Mouse (Mus musculus) activated CD4-positive, CD25-positive, alpha-beta regulatory T cell, adult 4 months (primary cell): ENCODE results near the gene Hus1b. TPM values are rescaled to one million over a fixed set of nuclear protein-coding genes. Genes with fewer than 3 reads are reported as not detected.
A peak's percentile ranks its signal among the peaks of the same experiment; 100 is the strongest.

ENCODE experiments used
- ATAC-seq: one replicate; pipeline ENCODE4 v1.8.0; 2017
- polyA plus RNA-seq, 2 experiments: library from polyadenylated mRNA; unstranded; fragments of 100-300 nt; shearing (Covaris generic); gene quantifications; one replicate each; pipeline ENCODE4 v1.2.1; 2017

Gene Hus1b
- not detected for polyA plus RNA-seq

DNA sequence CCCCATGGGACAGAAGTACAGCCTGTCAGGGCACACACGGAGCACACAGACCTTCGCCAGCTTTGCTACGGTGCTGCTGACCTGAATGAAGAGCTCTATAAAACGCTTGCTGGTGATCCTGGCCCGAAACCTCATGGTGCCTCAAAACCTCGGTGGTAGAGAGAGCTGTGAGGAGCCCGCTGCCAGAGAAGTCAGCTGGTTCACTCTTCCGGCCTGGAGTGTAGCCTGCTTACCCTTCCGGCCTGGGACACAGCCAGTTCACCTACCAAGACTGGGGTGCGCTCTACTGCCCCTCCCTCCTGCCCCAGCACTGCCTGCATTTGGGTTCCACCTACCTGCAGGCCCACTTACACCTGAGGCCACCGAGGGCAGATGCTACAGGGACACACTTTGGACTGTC, at the start of gene Hus1b:
TSS of gene Hus1b (minus strand) at position 220 of the 400 bp plus-strand sequence.
- ATAC-seq = no peak

DNA sequence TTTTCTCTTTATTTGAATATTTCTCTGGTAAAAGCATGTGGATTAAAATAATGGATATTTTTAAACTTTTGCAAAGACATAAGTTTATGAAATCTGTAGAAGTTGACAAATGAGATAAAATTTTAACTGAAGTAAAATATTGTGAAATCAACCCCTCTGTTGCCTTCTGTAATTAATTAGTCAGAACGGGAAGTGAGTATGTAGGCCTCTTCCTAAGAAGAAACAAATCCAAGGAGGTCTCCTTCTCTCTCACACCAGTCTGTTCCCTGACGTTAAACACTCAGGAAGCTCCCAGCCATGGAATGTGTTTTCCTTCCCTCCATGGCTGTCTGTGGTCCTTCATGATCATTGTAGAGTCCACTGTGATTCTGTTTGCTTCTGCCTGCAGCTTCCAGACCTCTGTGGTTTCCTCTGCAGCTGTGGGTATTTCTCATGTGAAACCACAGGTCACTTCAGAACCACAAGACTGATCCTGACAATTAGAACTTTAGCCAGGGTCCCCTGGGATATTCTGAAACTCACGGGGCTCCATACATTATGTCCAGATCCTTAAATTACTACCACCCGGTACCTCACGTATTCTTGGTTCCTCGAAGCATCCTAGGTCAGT, 46.8 kb upstream of the Hus1b start:
- no peak for ATAC-seq

DNA sequence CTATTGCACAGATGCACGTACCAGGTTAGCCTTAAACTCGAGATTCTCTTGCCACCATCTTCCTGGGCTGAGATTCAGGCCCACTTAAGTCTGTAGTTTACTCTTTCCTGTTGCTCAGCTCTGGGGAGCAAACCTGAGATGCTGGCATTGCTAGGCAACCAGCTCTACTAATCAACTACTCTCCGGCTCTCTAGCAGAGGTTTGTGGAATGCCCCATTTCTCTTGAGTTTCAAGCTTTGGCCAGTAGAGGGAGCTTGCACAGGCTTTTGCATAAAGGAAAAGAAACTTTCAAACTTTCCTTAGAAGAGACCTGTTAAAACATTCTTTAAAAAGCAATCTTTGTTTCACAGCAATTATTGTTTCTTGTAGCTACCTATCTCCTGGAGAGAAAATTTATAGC, 46.3 kb upstream of the Hus1b start:
- ATAC-seq = peak; percentile 59

DNA sequence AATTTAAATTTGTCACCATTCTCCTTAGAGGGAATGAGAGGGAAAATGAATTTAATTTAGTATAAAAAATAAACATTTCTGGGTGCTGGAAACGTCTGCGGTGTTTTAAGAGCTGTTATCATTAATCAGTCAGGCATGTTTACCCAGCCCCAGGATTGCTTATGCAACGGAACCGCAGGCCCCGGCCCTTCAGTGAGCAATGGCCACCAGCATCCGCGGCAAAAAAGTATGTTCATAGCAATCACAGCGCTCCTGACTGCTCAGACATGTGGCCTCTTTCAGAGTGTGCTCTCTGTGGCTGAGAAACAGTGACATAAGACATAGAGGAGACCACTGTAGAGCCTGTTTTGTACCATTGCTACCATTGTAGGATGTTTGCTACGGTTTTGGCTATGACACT, 42.7 kb upstream of the Hus1b start:
- ATAC-seq = no peak

DNA sequence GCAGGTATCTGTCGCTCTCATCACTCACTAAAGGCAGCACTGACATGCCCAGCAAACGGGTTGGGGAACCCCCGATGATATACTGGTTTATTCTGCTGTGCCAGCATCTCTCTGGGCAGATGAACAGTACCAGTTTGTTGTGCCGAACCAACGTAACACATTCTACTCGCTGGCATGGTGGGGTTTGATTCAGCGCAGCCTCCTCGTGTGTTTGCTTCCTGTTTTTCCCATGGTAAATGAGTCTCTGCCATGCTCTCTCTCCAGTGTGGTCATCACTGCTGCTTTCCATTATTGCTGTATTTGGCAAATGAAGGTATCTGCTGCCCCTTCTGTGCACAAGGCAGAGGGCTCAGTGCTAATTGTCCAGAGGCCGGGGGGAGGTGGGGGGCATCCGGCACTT, 42.2 kb upstream of the Hus1b start:
- ATAC-seq = no peak

DNA sequence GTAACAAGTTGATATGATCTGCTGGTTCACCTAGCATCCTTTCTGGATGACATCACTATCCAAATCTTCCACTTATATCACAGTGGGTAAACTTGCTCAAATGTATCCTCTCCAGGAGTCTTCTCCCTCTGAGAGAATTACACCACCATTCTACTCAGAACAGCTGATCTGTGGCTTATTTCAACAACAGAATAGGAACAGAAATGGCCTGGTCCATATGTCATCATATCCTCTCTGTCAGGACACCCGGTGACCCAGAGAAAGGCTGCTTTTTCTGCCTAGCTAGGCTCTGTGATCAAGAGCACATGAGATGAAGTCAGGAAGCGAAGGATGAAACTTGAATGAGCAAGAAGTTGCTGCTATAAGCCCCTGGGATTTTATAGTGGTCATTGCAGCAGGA, 40.1 kb upstream of the Hus1b start:
- no peak for ATAC-seq

DNA sequence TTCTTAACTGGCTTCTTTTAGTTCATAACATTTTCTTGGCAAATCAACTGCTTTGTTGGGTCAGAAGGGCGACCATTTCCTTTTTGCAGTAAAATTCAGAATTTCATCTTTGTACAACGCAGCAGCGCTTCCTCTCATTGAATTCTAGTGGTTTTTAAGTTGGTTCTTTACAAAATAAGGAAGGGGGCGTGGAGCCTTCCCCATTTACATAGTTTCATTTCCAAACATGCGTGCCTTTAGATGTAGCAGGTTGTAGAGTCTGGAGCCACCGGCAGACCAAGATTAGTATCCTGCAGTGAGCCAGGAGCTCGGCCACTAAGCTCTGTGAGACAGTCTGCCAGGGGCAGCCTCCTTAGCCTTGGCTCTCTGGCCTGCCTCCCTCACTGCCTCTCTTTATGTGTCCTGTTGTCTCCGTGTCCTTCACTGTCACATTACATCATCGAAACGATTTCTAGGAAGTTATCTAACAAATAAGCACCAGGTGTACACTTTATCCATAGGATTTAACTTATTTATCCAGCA, 39.4 kb upstream of the Hus1b start:
- ATAC-seq = no peak

DNA sequence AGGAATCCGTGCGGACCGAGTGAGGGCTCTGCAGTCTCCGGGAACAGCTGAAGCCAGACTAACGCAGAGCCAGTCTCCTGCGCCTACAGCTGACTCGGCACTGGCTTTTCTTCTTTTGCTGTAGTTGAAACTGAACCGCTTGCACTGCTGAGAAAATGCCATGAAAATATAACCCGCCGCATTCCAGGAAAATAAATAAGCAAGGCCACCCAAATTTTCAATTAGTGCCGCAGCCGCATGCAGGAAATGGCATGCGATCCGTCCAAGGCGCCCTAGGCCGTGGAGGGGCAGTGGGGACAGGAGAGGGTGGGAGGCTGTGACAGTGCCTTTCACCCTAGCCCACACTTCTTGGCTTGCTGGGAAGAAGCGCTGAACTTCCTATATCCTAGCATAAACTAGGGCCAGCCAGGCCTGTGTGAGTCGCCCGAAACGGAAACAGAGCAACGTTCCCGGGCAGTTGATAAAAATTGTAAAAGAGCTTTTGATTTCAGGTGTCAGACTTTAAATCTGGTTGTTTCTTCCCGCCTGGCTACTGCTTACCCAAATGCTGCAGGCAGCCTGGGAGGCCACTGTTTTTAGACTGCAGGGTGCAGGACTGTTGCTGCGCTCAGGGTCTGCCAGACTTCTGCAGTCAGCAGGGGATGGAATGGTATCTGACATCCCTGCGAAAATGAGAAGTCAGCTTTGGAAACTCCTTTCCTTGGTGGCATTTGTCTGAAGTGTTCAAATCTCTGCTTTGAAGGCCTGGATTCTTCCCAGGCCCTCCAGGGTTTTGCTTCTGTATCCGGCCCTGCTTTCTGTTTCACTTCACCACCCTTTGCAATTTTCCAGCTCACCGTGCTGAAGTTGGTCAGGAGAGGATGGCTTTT, 38.3 kb upstream of the Hus1b start:
- peak; percentile 35 for ATAC-seq

DNA sequence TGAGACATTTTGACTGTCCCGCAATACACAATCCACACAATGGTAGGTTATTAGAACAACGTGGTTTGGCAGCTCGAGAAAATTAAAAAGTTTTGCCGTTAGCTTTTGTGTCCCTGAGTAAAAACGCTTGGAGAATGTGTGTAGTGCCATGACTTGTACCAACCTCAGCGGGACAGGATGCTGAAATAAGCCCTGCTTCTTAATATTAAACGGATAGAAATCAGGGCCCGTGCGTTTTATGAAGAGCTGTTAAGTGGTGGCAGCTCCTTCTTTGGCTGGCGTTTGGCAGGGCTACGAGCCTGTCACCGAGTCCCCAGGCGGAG, 37.7 kb upstream of the Hus1b start:
- ATAC-seq = no peak

DNA sequence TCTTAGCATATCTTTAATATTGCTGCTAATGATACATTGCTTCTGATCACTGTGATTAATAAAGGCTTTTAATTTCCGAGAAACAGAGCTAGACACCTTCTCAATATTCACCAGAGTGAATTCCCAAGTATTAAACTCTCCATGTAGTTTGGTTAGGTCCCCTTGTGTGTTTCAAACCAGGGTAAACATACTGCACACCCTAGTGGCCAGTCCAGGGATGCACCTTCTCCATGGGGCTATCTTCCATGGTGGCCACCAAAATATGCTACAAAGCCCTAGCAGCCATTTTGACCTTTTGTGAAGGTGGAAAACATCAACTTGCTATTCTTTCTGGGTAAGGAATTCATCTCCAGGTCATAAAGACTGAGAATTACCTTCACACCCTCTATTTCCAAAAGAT, 34.1 kb upstream of the Hus1b start:
- ATAC-seq = peak; percentile 82

DNA sequence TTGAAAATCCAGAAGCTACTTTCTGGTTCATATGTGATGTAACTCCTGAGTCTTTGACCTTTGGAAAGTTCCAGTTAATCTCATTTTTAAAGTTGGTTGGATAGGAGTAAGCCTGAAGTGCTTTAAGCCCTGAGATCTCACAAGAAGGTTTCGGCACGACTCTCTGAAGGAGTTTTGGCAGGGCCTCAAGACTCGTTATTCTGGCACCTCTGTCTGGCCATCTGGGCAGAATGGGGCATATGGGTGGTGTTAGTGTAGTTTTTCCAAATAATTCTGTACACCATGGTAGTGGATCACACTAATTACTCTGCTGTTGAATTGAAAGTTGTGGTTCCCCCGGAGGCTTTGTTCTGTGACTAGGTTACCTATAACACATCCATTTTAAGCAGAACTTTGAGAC, 30.7 kb upstream of the Hus1b start:
- ATAC-seq = no peak

DNA sequence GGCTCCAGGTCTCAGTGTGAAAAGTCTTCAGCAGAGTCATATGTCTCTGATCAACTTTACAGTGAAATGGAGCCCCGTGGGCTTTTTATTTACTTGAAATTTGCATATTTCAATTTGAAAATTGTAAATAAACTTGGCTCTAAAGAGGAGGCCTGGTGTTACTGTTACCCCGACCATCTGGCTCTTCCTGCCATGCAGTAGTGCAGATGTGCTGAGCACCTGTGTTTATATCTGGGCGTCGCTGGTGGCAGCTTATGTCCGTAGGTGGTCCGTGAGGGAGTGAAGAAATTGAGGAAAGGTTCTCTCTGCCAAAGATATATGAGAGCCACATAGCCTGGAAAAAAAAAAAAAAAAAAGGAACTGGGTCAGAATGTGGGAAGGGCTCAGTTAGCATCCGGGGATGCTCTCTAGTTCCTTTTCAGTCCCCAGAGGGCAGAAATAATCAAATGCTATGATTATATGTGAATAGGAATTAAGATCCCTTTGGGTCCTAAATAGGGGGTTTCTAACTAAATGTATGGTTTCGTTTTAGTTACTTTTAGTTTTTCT, 29.1 kb upstream of the Hus1b start:
- no peak for ATAC-seq

DNA sequence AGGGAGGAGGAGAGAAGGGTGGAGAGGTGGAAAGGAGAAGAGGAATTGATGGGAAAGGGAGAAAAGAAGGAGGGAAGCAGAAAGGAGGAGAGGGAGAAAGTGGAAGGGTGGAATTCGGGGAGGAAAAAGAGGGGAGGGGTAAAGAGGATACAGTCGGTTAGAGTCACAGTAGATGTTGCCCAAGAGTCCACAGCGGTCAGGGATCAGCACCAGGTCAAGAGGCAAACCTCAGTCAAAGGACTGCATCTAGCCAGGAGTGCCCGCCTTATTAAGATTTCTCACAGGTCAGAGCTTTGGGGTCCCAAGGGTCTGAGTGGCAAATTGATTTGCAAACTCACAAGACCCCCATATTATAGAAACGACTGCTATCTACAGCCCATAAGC, 26.7 kb upstream of the Hus1b start:
- no peak for ATAC-seq

DNA sequence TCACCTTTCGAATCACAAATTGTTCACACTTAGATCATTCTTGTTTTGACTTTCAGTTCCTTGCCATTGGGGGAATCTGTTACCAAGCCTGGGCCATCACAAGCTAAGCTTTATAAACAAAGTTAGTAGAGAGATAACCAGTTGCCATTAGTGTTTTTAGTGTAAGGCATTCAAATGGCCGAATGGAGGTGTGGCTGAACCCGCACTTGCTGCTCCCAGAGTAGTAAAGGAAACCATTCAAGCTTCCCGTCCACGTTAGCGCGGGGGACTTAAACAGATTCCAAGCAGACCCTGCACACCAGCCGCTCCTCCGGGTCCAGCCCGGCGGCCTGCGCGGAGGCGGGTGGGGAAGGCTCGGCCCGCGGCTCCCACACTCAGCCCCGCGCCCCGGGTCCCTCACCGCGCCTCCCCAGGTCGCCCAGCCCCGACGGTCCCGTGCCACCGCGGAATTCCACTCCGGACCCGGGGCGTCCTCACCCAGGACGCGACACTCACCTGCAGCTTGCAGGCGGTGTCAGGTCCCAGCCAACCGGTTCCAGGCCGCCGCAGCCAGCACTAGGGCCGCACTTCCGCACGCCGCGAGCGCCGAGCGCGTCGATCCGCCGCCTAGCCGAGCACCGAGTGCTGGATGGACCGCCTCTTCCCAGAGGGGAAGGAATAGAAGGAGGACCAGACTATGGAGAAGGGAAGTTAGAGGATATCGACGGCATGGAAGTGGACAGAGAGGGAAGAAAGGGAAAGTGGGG, 26.1 kb upstream of the Hus1b start, which contains the start of the genes Exoc2 and Gm5447:
TSS of gene Exoc2 (minus strand) at position 593 of the 746 bp plus-strand sequence.
TSS of gene Gm5447 (plus strand) at position 704 of the 746 bp plus-strand sequence.
- ATAC-seq = peak; percentile 73

DNA sequence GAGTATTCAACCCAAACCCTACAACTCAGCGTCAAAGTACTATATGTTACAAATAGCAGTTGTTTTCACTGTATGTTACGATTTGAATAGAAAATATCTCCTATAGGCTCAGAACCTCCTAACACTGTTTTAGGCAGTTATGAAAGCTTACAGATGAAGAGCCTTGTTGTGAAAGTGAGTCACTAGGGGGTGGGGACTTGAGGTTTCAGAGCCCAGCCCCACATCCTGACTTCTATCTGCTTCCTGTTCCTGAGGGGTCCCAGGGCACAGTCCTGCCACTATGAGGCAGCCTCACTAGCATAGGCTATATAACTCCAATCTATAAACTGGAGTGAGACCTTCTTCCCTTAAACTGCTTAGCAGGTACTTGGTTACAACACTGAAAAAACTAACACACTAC, 24.5 kb upstream of the Hus1b start:
- ATAC-seq = peak; percentile 92

DNA sequence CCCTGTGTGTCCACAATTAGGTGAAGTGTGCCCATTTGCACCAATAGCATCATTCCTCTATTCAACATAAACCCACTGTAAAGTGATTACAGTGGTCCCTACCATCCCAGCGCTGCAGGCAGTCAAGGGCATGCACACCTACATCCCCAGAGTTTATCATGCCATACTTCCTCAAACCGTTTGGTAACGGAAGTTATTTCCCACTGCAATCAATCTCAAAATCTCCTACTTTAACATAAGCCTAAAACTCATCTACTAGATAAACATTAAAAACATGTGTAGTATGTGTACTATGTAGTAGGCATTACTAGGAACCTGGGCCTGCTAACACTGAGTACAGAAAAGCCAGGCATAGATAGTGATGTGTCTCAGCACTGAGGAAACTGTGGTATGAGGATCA, 23.5 kb upstream of the Hus1b start:
- ATAC-seq = no peak

DNA sequence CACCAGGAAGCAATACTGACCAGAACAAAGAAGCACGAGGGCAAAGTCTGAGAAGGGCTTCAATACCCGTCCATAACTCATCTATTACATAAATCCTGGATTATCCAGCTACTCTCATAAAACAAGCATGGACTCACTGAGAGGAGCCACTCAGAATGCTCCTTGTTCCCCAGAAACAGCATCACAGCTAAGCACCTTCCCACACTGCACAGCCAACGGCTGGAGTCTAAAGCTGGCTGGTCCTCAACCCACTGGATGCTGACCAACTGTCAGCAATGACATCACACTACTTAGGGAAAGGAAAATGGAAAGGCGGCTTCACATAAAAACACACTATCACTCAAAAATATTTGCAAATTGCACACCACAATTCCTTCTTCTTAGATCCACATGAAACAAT, 20.8 kb upstream of the Hus1b start:
- ATAC-seq = no peak

DNA sequence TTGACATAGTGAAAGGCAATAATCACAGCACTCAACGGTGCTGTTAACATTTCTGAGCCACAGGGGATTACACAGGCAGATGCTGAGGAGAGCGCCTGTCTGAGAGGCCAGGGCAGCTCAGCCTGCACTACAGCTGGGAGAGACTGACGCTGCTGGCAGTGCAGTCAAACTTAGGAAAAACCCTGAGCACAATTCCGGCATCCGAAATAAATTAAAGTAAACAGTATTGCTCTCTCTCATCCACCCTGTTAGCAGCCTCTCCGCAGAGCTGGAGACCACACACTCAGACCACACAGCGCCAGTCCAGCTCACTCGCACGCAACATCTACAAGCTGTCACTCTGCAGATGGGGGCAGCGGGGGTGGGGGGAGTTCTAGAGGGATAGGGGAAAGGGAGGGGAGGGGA, 18.9 kb upstream of the Hus1b start:
- no peak for ATAC-seq

DNA sequence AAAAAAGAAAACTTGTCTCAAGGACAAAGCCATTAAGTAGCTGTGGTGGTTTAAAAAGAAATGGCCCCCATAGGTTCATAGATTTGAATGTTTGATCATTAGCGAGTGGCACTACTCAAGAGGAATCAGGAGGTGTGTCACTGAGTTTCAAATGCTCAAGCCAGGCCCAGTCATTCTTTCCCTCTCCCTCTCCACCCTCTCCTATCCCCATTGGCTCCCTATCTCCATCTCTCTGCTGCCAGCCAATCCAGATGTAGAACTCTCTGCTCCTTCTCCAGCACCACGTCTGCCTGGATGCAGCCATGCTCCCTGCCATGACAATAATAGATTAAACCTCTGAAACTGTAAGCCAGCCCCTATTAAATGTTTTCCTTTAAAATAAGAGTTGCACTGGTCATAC, 14.4 kb upstream of the Hus1b start:
- ATAC-seq = no peak

DNA sequence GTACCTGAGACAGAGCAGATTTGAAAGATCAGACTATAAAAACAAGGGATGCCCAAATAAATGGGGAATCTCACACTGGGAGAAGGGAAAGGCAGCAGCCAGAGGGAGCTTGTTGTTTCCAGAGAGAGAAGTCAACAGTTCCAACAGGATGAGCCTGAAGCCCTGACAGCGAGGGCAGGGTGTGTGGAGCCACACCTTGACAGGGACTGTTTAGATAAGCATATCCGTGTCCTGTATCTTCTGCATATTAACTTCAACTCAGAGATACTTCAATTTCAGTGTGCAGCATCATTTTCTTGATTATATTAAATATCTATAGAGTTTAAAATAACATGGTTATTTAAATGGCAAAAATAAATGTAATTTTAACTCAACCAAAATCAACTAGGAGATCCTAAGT, 13.2 kb upstream of the Hus1b start:
- ATAC-seq = no peak

DNA sequence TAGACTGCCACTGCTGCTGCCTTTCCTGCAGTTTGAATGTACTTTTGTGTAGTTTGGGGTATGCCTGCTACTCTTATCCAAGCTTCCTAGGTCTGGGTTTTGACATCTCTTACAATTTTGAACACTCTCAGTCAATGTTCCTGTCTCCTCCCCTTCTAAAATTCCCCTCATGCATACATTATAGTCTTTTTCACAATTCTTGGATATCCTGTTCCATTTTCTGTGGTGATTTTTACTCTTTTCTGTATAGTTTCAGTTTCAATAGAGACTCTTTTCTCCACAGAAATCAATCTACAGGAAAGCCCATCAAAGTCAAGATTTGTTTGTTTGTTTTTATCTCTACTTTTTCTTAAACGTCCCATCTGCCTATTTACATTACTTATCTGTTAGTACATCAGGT, 6.0 kb upstream of the Hus1b start:
- ATAC-seq = peak; percentile 65

DNA sequence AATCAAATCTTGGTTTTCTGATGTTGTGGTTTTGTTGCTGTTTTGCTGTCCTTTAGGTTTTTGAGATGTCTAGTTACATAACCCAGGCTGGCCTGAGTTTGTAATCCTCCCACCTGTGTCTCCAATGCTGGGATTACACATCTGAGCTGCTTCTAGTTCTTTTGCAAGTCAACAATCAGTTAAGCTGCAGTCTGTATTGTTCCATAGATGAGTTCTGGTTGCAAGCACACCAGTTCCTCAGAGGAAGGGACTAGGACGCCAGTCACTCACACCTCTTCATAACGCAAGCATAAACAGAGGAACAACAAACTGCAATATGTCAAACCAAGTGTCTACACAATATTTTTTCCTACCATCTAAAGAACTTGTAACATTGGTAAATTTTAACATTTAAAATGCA, 4.5 kb upstream of the Hus1b start:
- ATAC-seq = no peak

DNA sequence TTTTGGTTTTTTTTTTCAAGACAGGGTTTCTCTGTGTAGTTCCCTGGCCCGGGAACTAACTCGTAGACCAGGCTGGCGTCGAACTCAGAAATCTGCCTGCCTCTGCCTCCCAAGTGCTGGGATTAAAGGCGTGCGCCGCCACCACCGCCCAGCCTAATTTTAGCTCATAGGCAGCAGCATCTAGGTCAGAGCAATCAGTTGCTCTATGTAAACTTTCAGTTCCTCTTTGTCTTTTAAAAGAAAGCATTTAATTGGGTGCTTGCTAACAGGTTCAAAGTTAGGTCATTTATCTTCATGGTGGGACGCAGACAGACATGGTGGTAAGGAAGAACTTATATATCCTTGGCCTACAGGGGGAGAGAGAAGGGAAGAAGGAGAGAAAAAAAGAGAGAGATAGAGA, 1.6 kb upstream of the Hus1b start:
- ATAC-seq = no peak
